Mouse (Mus musculus) lung, postnatal 4 days (tissue): Measurements from ENCODE around the gene Nyx.
A peak's percentile ranks its signal among the peaks of the same experiment; 100 is the strongest.
"Not testable (repeated sequence)": the region's sequence is repeated elsewhere in the genome, so short reads cannot be mapped to it uniquely, and the experiment has no call there.

ENCODE experiments used
- DNase-seq, 2 experiments: peaks; one replicate each; pipeline ENCODE4 v3.0.0; 2021

The Nyx gene

DNA sequence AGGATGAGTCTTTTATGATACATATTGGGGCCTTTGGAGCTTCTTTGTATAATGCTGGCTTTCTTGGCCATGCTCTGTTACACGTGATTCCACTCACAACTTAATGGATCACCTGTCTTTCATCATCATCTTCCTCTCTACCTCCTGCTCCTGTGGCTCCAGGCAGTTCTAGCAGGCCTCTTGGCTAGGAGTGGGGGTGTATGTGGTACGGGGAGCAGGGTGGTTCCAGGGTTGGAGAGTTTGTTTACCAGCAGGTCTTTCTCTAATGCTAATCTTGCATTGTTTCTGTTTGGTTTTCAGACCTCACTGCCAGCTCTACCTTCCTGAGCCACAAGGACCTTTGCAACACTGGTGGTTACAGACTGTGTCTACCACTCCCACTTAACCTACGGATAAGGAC lies at the start of gene Nyx:
Nyx (plus strand) TSS at position 301 of the 400 bp plus-strand sequence.
- DNase-seq, result no peak

DNA sequence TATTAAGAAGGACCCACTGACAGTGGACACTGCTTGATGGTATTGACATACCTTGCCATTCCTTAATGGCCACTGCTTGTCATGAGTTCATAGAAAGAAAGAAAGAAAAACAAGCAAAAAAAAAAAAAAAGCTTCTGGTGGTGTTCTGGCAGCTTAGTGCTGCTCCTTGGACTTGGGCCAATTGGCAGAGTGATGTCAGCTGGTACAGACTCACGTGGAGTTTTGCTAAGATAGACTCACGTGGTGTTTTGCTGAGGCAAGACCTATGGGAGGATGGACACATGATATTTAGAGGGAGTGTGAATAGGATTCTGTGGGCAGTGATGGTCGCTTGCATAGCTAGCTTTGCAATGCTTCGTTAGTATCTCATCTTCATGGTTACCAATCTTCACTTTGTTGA lies 43.9 kb upstream of the Nyx start:
- DNase-seq, result no peak

GRCm38 (mm10) chrX:13431421-13431820 lies 34.5 kb upstream of the Nyx start:
- no peak for DNase-seq

- not testable (repeated sequence) for DNase-seq
Observed at GRCm38 (mm10) chrX:13436042-13436441, 29.9 kb upstream of the Nyx start.

DNA sequence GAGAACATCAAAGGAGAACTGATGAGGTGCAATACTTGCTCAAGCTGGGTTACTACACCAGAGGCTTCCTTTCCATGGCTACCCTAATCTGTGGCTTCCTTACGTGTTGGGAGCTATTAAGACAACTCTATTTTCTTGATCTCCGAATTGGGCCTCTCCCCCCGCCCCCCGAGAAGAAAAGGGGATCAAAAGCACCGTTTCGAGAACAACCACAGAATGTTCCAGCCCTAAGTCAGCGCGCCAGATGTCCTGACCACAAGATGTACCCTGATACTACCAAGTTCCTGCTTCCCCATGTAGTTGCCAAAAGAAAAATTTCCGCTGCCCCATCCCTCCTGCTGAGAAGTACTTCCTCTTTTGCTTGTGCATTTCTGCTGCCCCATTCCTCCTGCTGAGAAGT lies 9.4 kb upstream of the Nyx start:
- DNase-seq, result not testable (repeated sequence)

- DNase-seq, result no peak
Observed at GRCm38 (mm10) chrX:13458766-13459165, 7.1 kb upstream of the Nyx start.

DNA sequence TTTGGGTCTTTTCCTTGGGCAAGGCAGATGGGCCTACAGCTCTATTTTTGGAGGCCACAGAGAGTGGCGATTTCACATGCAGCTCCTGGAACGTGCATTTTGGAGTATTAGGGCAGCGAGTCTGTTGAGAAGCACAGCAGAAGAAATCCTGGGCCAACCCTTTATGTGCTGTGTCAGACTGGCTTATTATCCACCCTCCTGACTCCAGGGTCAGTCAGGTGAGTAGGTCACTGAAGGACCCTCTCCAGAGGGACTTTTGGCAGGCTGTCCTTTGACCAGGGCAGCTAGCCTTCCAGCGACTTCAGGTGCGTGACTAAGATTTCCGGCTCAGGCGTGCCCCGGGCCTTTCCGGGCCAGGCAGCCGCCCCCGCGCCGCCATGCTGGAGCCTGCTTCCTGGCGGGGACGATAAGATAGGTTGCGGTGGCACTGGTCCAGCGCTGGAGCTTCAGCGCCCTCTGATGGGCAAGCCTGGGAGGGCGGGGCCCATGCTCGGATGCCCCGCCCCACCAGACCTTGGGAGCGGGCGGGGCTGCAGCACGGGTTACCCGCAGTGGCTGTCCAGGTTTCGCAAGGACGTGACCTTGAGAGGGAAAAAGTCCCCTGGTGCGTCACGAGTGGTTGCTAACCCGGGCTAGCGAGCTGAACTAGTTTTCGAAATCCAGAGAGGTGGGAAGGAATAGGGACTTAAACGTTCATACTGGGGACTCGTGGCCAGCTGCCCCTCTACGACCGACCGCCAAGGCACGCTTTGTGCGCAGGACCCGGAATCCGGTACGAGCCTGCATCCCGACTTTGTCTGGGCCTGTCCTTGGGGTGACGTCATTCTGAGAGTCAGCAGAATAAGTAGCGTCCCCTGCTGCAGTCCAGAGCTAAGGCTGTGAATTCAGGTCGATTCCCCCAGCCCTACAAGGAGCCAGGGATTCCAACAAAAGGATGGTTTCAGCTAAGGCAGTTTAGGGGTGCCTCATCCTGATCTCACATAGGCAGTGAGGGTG lies 4.3 kb upstream of the Nyx start:
- peak; percentile 93 for DNase-seq

DNA sequence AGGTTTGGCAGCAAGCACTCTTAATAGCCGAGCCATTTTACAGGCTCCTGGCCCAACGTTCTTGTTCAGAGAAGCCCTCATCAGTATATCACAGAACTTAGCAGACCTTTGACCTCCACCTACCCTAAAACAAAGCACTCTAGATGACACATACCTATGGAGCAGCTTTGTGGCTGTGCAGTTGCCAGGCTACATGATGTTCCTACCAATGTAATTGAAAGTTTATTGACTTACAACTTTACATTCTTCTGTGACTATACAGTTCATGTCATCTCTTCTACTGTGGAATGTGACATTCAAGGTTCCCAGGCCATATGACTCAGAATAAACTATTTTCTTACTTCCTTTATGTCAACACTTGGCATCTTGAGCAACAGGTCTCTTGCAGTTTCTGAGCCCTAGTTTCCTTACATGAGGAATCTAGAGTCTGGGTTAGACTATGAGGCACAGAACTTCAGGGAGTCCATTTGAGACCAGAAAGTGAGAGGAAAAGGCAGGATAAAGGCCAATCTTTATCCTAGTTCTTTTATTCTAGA lies 2.9 kb upstream of the Nyx start:
- no peak for DNase-seq

GRCm38 (mm10) chrX:13466681-13467080 lies 771 bp downstream of the Nyx start:
- peak in 1 of 2 experiments; percentile 46 for DNase-seq

GRCm38 (mm10) chrX:13467121-13467571 lies 1.2 kb downstream of the Nyx start:
- DNase-seq, result no peak

- DNase-seq, result peak; percentile 41 to 61
Observed at GRCm38 (mm10) chrX:13469160-13470116, 3.5 kb downstream of the Nyx start.

DNA sequence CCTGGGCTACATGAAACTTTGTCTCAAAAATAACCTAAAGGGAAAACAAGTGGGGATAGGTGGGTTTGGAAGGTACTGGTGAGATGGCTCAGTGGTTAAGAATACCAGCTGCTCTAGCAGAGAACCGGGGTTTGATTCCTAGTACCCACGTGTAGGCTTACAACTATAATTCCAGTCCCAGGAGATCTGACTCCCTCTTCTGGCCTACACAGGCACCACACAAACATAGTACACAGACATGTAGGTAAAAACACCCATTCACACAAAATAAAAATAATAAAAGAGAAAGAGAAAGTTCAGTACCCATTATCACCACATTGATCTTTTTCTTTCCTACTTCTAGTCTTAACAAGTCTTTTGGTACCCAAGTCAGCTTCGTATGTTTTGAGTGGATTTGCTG lies 6.0 kb downstream of the Nyx start:
- no peak for DNase-seq

- peak in 1 of 2 experiments; percentile 76 for DNase-seq
Observed at GRCm38 (mm10) chrX:13472751-13473225, 6.9 kb downstream of the Nyx start.

GRCm38 (mm10) chrX:13475382-13475781 lies 9.5 kb downstream of the Nyx start:
- DNase-seq, result no peak

- DNase-seq, result no peak
Observed at GRCm38 (mm10) chrX:13477596-13477995, 11.7 kb downstream of the Nyx start.

- DNase-seq, result peak in 1 of 2 experiments; percentile 43
Observed at GRCm38 (mm10) chrX:13478298-13478697, 12.4 kb downstream of the Nyx start.

DNA sequence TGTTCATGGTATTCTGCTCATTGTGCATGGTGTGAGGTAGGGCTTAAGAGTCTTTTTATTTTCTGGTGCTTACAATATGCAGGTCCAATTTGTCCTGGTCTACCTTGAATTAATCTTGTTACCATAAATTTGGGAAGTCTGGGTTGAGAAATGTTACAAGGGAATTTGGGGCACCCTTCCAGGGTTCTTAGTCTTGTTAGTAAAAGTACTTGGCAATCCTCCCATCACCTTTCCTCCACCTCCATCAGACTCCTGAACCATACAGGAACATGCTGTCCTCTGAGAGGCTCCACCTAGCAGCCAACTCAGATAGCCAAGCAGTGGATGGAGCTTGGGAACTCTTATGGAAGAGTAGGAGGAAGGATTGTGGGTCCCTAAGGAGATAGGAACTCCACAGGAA lies 13.7 kb downstream of the Nyx start:
- no peak for DNase-seq

- no peak for DNase-seq
Observed at GRCm38 (mm10) chrX:13482576-13482975, 16.7 kb downstream of the Nyx start.

GRCm38 (mm10) chrX:13484447-13484846 lies 18.5 kb downstream of the Nyx start:
- no peak for DNase-seq

DNA sequence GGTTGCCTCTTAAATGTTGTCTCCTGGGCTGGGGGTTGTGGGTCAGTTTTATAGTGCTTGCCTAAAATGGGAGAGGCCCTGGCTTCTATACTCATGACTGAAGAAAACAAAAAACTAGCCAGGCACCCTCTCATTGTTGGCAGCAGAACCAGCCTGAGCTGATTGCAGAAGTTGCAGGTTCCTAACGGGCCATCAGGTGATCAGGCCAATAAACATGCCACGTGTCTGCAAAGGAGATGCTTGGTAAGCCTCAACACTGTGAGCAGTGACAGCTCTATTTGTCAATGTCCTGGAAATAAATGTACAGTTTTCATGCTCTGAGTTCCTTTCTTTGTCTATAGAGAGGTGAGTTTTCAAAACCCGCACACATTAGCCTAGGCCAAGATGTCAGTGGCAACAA lies 23.1 kb downstream of the Nyx start:
- DNase-seq, result no peak

DNA sequence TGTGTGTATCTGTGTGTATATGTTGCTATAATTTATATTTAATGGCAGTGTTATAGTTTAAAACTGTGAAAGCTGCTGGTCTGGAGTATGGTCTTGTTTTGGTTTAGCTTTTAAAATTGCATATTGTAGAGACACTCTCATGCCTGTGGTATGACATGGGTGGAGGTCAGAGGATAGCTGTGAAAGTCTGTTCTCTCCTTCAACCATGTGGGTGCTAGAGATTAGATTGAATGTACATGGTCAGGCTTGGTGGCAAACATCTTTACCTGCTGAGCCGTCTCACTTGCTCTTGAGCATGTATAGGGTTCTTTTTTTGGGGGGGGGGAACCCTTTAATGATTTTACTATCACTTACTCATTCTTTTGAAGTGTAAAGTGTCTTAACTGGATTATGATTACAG lies 23.9 kb downstream of the Nyx start:
- no peak for DNase-seq

DNA sequence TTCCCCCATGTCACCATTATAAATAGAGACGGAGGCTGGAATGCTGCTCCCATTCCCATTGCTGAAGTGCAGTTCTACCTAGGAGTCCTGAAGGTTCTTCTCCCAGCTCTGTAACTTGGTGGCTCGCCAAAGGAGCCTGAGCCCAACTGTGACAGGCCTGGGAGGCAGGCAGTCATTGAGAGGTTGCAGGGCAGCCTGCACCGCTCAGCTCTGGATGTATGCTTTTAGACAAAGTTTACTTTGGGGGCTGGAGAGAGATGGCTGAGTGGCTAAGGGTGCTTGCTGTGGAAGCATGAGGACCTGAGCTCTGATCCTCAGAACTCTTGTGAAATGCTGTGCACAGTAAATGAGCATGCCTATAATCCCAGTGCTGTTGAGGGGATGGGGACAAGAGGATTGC lies 25.0 kb downstream of the Nyx start:
- DNase-seq, result peak in 1 of 2 experiments; percentile 63

- no peak for DNase-seq
Observed at GRCm38 (mm10) chrX:13492922-13493321, 27.0 kb downstream of the Nyx start.
